In genomic region chr7:14317209-14317608, GRCm38 (mm10) we compare ENCODE assay signal across 14 mouse cellular contexts. TPM values are rescaled to one million over a fixed set of nuclear protein-coding genes. Genes with fewer than 3 reads are reported as not detected.
DNase-seq lines count a peak whose midpoint lies in the region; ATAC-seq and TF ChIP-seq lines count a peak whose summit lies in the region.
"Had no signal": no experiment of that assay in that cellular context is flagged by ENCODE, and none has a peak within 500 bp of the region (broad histone marks: within the 10 kb centered on the region; RNA-seq: fewer than 3 reads in every experiment).

No protein-coding gene starts in this region.

- no peak overlapping the region for H3K4me3 ChIP-seq in heart, postnatal 0 days (ENCODE audit: low read depth, low read length)
- H3K4me3 ChIP-seq in spleen, adult 2 months (ENCODE audit: extremely low read depth, insufficient read depth, insufficient read length) = no peak overlapping the region
- H3K4me3 ChIP-seq: embryonic facial prominence, embryonic 12.5 days; heart, embryonic 10.5 days; neural tube, embryonic 13.5 days had no signal

- WGBS in heart, postnatal 0 days = 15% methylated on average over 2 of the region's 2 CpGs
- WGBS in spleen, adult 2 months = 21% methylated on average over 2 of the region's 2 CpGs

- no peak overlapping the region for H3K27ac ChIP-seq in heart, postnatal 0 days (ENCODE audit: low read depth)
- no peak overlapping the region for H3K27ac ChIP-seq in spleen, adult 2 months (ENCODE audit: insufficient read depth, low read length)
- H3K27ac ChIP-seq: embryonic facial prominence, embryonic 12.5 days; heart, embryonic 10.5 days; neural tube, embryonic 13.5 days had no signal

- TF ChIP-seq POLR2A in spleen, adult 2 months (IDR thresholded peaks at IDR 0.05; ENCODE audit: low read depth, low read length) = no peak

- TF ChIP-seq CTCF in heart, postnatal 0 days (IDR thresholded peaks at IDR 0.05; ENCODE audit: low read depth) = 0 out of 2 replicates have a peak, but pooled peaks have one; percentile 26
- TF ChIP-seq CTCF in spleen, adult 2 months (IDR thresholded peaks at IDR 0.05; ENCODE audit: extremely low read depth, insufficient read depth, insufficient read length, insufficient replicate concordance) = 0 out of 2 replicates have a peak, but pooled peaks have one; percentile 3

- TF ChIP-seq EP300 in heart, postnatal 0 days (IDR thresholded peaks at IDR 0.05; ENCODE audit: low read depth) = no peak

- no peaks in the 10 kb centered on the region for H3K4me1 ChIP-seq in heart, postnatal 0 days (ENCODE audit: control insufficient read depth, insufficient read depth)
- H3K4me1 ChIP-seq in spleen, adult 2 months (ENCODE audit: control insufficient read depth, insufficient read depth, insufficient read length) = no peaks in the 10 kb centered on the region
- H3K4me1 ChIP-seq: embryonic facial prominence, embryonic 12.5 days; heart, embryonic 10.5 days; neural tube, embryonic 13.5 days had no signal

- H3K36me3 ChIP-seq in heart, postnatal 0 days (replicated peaks; ENCODE audit: control insufficient read depth, insufficient read depth, low read length) = no peaks in the 10 kb centered on the region
- H3K36me3 ChIP-seq in spleen, adult 2 months (ENCODE audit: control insufficient read depth, insufficient read depth, low read length) = no peaks in the 10 kb centered on the region
- H3K36me3 ChIP-seq: embryonic facial prominence, embryonic 12.5 days; heart, embryonic 10.5 days; neural tube, embryonic 13.5 days had no signal

- H3K9ac ChIP-seq in heart, postnatal 0 days (replicated peaks; ENCODE audit: low read depth, low read length) = no peak overlapping the region
- H3K9ac ChIP-seq: embryonic facial prominence, embryonic 12.5 days; neural tube, embryonic 13.5 days had no signal

- no peaks in the 10 kb centered on the region for H3K27me3 ChIP-seq in heart, postnatal 0 days (ENCODE audit: control insufficient read depth, insufficient read depth, low read length)
- H3K27me3 ChIP-seq in spleen, adult 2 months (ENCODE audit: control insufficient read depth, insufficient read depth, low read length) = no peaks in the 10 kb centered on the region
- H3K27me3 ChIP-seq: embryonic facial prominence, embryonic 12.5 days; neural tube, embryonic 13.5 days had no signal

- intact Hi-C loops in heart, postnatal 36 days (cut with DNase I) = no loop called here

- ATAC-seq in heart, postnatal 0 days (ENCODE audit: insufficient read depth, low read depth) = no peak

- peaks cover 2% of the 10 kb centered on the region for H3K9me3 ChIP-seq in heart, postnatal 0 days (replicated peaks; ENCODE audit: control insufficient read depth, low read length)
- H3K9me3 ChIP-seq: embryonic facial prominence, embryonic 12.5 days; heart, embryonic 10.5 days; neural tube, embryonic 13.5 days had no signal

- no peak for DNase-seq in heart, postnatal 0 days (ENCODE audit: low spot score)
- DNase-seq in heart, postnatal 4 days = no peak
- no peak for DNase-seq in spleen, adult 2 months (ENCODE audit: low read depth in 1 of 2, low spot score in 2 of 2)
- DNase-seq in spleen, adult 12 weeks (ENCODE audit: low spot score) = no peak
- DNase-seq in embryo, embryonic 10.5 days (ENCODE audit: low spot score) = peak; percentile 21
- DNase-seq in yolk sac, embryonic 10.5 days (ENCODE audit: low spot score) = peak; percentile 1
- DNase-seq in heart, postnatal 36 days = no peak
- DNase-seq in lung, postnatal 4 days = no peak

- H3K4me2 ChIP-seq in heart, postnatal 0 days (ENCODE audit: low read depth, low read length) = no peak overlapping the region
- H3K4me2 ChIP-seq: embryonic facial prominence, embryonic 12.5 days; neural tube, embryonic 13.5 days had no signal

RNA-seq across cellular contexts. Expression of gene Obox8, which starts 16.1 kb away (rescaled TPM):
- total RNA-seq in heart, postnatal 0 days (2014; rRNA removed; ENCODE audit: low replicate concordance) = not detected in 2 replicates
- not detected in 2 replicates for polyA plus RNA-seq in heart, postnatal 0 days (2015; fragmentation: Nextera tagmentation; extraction: Ambion mirVana)
- not detected for total RNA-seq in heart, postnatal 4 days (2021)
- not detected in 2 replicates for polyA plus RNA-seq in spleen, adult 2 months (2012; rRNA removed)
- not detected for total RNA-seq in heart, postnatal 36 days (2021)
- total RNA-seq: layer of hippocampus, adult 18-20 months had no signal
- polyA plus RNA-seq: embryonic facial prominence, embryonic 12.5 days; heart, embryonic 10.5 days; liver, embryonic 16.5 days; neural tube, embryonic 13.5 days; urinary bladder, adult 2 months had no signal

Comparison
In these comparisons a context has a peak if more than half of its experiments do, and no peak if none do; other contexts are left out.
1. DNase-seq: peak in embryo, embryonic 10.5 days (single experiment) and yolk sac, embryonic 10.5 days (single experiment); none in heart, postnatal 0 days (single experiment), heart, postnatal 4 days (single experiment), spleen, adult 2 months (0 of 2), spleen, adult 12 weeks (single experiment), heart, postnatal 36 days (0 of 2) and lung, postnatal 4 days (0 of 2).